Mouse (Mus musculus) myocyte (in vitro differentiated cells): ENCODE data around the gene Raly. TPM values are rescaled to one million over a fixed set of nuclear protein-coding genes. Genes with fewer than 3 reads are reported as not detected.

Experiments
- H3K27me3 ChIP-seq: one replicate; pipeline ENCODE4 v1.6.1; 2011; ENCODE audit not compliant: control insufficient read depth, insufficient read depth, insufficient read length
- H3K36me3 ChIP-seq: one replicate; pipeline ENCODE4 v1.6.1; 2011; ENCODE audit not compliant: control insufficient read depth, insufficient read depth
- H3K4me2 ChIP-seq: one replicate; pipeline ENCODE4 v1.6.1; 2011; ENCODE audit warnings: low read depth, control low read depth
- H3K4me3 ChIP-seq: one replicate; pipeline ENCODE4 v1.5.1; 2011; ENCODE audit warnings: mild to moderate bottlenecking, control low read depth, moderate library complexity
- H3K79me2 ChIP-seq: one replicate; pipeline ENCODE4 v1.6.1; 2011; ENCODE audit not compliant: control insufficient read depth, insufficient read depth
- H3ac ChIP-seq: one replicate; pipeline ENCODE4 v1.6.1; 2011; ENCODE audit not compliant: control insufficient read depth, insufficient read length
- CEBPB ChIP-seq: IDR thresholded peaks from 2 replicates; pipeline ENCODE4 v1.6.1; 2011; ENCODE audit warnings: mild to moderate bottlenecking, moderate library complexity; ENCODE audit not compliant: poor library complexity, insufficient read depth, severe bottlenecking
- E2F4 ChIP-seq: IDR thresholded peaks from one replicate; pipeline ENCODE4 v1.6.1; 2011; ENCODE audit warnings: mild to moderate bottlenecking, control low read depth, moderate library complexity; ENCODE audit not compliant: insufficient read depth
- MAX ChIP-seq: IDR thresholded peaks from one replicate; pipeline ENCODE4 v1.6.1; 2011; ENCODE audit warnings: low read depth, mild to moderate bottlenecking, control low read depth
- MYOD1 ChIP-seq, 3 experiments: IDR thresholded peaks; one replicate each; pipeline ENCODE4 v1.6.1; 2011; ENCODE audit warnings: control low read depth in 2 of 3, low read depth in 2 of 3, mild to moderate bottlenecking in 2 of 3, moderate library complexity in 1 of 3; ENCODE audit not compliant: insufficient read length in 2 of 3, control insufficient read depth in 1 of 3
- MYOG ChIP-seq, 3 experiments: IDR thresholded peaks; one replicate each; pipeline ENCODE4 v1.6.1; 2011; ENCODE audit warnings: control low read depth in 2 of 3, low read depth in 2 of 3, mild to moderate bottlenecking in 2 of 3; ENCODE audit not compliant: insufficient read length in 2 of 3, control insufficient read depth in 1 of 3, insufficient read depth in 1 of 3
- POLR2A ChIP-seq: IDR thresholded peaks from one replicate; pipeline ENCODE4 v1.6.1; 2011; ENCODE audit warnings: low read depth, mild to moderate bottlenecking, control low read depth, moderate library complexity; ENCODE audit not compliant: insufficient read length
- POLR2AphosphoS2 ChIP-seq: IDR thresholded peaks from one replicate; pipeline ENCODE4 v1.6.1; 2011; ENCODE audit warnings: low read depth, control low read depth; ENCODE audit not compliant: insufficient read length
- REST ChIP-seq: IDR thresholded peaks from one replicate; pipeline ENCODE4 v1.6.1; 2011; ENCODE audit warnings: mild to moderate bottlenecking, control low read depth, moderate library complexity; ENCODE audit not compliant: insufficient read depth, insufficient read length
- SRF ChIP-seq: IDR thresholded peaks from one replicate; pipeline ENCODE4 v1.6.1; 2011; ENCODE audit warnings: low read depth; ENCODE audit not compliant: control insufficient read depth, insufficient read length
- TCF12 ChIP-seq: IDR thresholded peaks from one replicate; pipeline ENCODE4 v1.6.1; 2011; ENCODE audit warnings: mild to moderate bottlenecking, control low read depth; ENCODE audit not compliant: poor library complexity, insufficient read depth, severe bottlenecking
- TCF3 ChIP-seq: IDR thresholded peaks from one replicate; pipeline ENCODE4 v1.6.1; 2011; ENCODE audit warnings: low read depth, control low read depth; ENCODE audit not compliant: insufficient read length
- USF1 ChIP-seq: IDR thresholded peaks from one replicate; pipeline ENCODE4 v1.6.1; 2011; ENCODE audit warnings: low read depth, mild to moderate bottlenecking, control low read depth, moderate library complexity
- polyA plus RNA-seq: library from polyadenylated mRNA; unstranded; fragments of >200 nt; fragmentation: generic; extraction: Trizol; gene quantifications from one replicate; pipeline ENCODE4 v1.2.1, GENCODE M21; 2012; ENCODE audit warnings: missing spikeins

Gene Raly
- polyA plus RNA-seq, 1 experiment: 379 TPM

DNA sequence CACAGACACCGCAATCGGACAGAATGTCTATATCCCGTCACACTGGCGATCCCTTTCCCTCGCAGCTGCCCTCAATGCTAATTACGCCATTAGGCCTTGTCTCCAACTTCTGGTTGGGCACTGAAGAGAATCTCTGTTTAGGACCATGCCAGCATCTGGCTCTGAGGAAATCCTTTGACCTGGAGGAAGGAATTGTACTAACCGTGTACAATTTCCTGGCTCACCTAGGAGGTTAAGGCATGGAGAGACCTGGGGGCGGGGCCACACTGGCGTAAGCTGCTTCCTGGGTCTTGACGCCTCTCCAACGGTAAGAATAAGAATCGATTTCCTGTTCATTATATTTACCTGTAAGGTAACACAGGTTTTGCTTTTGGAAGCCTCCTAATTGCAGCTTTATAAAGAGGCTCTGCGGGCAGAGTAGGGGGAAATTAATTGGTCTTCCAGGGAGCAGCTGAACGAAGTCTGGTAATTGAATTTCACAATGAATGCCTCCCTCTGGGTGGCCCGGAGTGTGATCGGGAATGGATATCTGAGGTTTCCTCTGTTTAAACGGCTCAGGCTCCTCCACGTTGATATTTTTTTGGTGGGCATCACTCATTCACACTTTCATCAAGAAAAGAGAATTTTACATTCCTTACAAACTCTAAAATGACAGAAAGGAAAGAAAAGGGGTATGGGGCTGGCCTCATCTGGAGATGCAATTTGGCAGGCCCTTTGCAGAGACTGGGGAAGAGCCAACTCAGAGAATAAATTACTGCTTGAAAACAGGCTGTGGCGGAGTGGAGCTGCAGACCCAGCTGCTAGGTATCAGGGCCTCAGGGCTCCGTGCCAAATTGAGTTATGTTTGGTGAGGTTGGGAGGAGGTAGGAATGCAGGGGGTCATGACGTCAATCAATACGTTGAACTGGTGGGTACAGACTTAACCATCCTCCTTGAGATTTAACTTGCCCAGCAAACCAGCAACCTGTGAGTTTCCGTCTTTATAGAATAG is 41.6 kb upstream of the Raly start:
- H3ac ChIP-seq: no peak overlapping the region
- H3K36me3 ChIP-seq: no peaks in the 10 kb centered on the region
- H3K27me3 ChIP-seq: no peaks in the 10 kb centered on the region
- no peak overlapping the region for H3K4me3 ChIP-seq
- no peak overlapping the region for H3K4me2 ChIP-seq
- H3K79me2 ChIP-seq: no peaks in the 10 kb centered on the region
- TF ChIP-seq POLR2A: no peak
- no peak for TF ChIP-seq SRF
- TF ChIP-seq REST: no peak
- TF ChIP-seq MYOG (IDR thresholded peaks at IDR 0.05; ENCODE audit: control insufficient read depth in 1 of 3, insufficient read depth in 1 of 3, insufficient read length in 2 of 3, low read depth in 2 of 3): no peak
- TF ChIP-seq TCF12: no peak
- TF ChIP-seq E2F4: no peak
- no peak for TF ChIP-seq MYOD1 (IDR thresholded peaks at IDR 0.05; ENCODE audit: control insufficient read depth in 1 of 3, insufficient read length in 2 of 3, low read depth in 2 of 3)
- no peak for TF ChIP-seq TCF3
- no peak for TF ChIP-seq CEBPB
- no peak for TF ChIP-seq USF1

DNA sequence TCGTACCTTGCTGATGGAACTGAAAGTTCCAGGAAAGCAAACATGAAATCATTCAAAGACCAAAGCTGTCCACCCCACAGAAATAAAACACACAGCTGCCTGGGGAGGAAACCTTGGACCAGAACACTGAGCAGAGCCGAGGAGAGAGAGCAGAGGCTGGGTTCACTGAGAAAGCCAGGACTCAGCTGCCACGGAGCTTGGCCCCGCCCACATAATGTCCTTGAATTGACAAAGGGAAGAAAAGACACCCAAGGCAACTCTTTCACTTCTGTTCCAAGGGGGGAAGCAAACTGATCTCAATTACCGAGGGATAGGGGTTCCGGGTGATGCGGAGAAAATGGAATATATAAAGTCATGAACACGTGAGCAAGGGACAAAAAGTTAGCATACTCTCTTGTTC is 39.0 kb upstream of the Raly start:
- Histone ChIP-seq H3K27me3 (no peaks in the 10 kb centered on the region), H3K36me3 (no peaks in the 10 kb centered on the region), H3K4me3 (no peak overlapping the region), H3ac (no peak overlapping the region), H3K4me2 (peak overlapping the region; percentile 37), H3K79me2 (no peaks in the 10 kb centered on the region)
- no peak for TF ChIP-seq MYOD1 (IDR thresholded peaks at IDR 0.05; ENCODE audit: control insufficient read depth in 1 of 3, insufficient read length in 2 of 3, low read depth in 2 of 3)
- TF ChIP-seq USF1: no peak
- no peak for TF ChIP-seq CEBPB
- no peak for TF ChIP-seq POLR2A
- no peak for TF ChIP-seq REST
- TF ChIP-seq MYOG (IDR thresholded peaks at IDR 0.05; ENCODE audit: control insufficient read depth in 1 of 3, insufficient read depth in 1 of 3, insufficient read length in 2 of 3, low read depth in 2 of 3): no peak
- no peak for TF ChIP-seq MAX

DNA sequence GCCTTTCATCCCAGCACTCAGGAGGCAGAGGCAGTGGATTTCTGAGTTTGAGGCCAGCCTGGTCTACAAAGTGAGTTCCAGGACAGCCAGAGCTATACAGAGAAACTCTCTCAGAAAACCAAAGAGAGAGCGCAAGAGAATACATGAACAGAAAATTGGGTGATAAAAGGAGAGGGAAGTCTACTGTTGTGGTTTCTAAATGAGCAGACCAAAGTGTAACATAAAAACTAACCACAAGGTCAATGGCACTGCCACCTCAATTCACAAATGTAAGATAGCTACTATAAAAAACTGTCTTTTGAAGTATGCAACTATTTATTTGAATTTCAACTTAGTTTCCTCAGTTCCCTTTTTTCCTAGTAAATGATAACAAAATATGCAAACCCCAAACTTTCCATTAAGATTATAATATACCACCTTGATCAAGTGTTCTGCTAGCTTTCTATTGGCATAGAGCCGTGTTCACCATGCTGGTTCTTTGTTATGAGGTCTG is 36.8 kb upstream of the Raly start:
- no peak overlapping the region for H3K4me3 ChIP-seq
- H3K36me3 ChIP-seq: no peaks in the 10 kb centered on the region
- TF ChIP-seq E2F4 (no peak), POLR2AphosphoS2 (no peak), SRF (no peak), TCF3 (no peak), MAX (no peak), MYOD1 (IDR thresholded peaks at IDR 0.05; ENCODE audit: control insufficient read depth in 1 of 3, insufficient read length in 2 of 3, low read depth in 2 of 3) (no peak), POLR2A (no peak), MYOG (IDR thresholded peaks at IDR 0.05; ENCODE audit: control insufficient read depth in 1 of 3, insufficient read depth in 1 of 3, insufficient read length in 2 of 3, low read depth in 2 of 3) (no peak), REST (no peak), CEBPB (no peak), USF1 (no peak), TCF12 (no peak)
- no peak overlapping the region for H3K4me2 ChIP-seq
- H3K79me2 ChIP-seq: no peaks in the 10 kb centered on the region
- H3K27me3 ChIP-seq: no peaks in the 10 kb centered on the region
- no peak overlapping the region for H3ac ChIP-seq

DNA sequence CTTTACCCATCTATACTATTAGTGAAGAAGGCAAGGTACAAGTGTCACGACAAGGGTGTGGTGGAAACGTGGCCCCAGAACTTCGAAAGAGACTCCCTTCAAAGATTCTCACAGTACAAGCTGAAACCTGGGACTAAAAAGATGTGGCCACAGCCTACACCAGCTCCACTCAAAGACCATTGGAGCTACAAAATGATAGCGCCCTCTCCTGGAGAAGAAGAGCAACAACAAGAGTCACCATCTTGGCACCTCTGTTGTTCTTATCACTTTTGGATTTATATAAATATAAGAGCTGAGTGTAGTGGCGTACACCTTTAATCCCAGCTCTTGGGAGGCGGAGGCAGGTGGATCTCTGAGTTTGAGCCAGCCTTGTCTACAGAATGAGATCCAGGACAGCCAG is 35.1 kb upstream of the Raly start:
- no peaks in the 10 kb centered on the region for H3K79me2 ChIP-seq
- H3K36me3 ChIP-seq: no peaks in the 10 kb centered on the region
- H3K4me3 ChIP-seq: no peak overlapping the region
- H3K27me3 ChIP-seq: no peaks in the 10 kb centered on the region
- no peak for TF ChIP-seq CEBPB
- TF ChIP-seq TCF12: no peak
- TF ChIP-seq MYOG (IDR thresholded peaks at IDR 0.05; ENCODE audit: control insufficient read depth in 1 of 3, insufficient read depth in 1 of 3, insufficient read length in 2 of 3, low read depth in 2 of 3): no peak
- no peak for TF ChIP-seq SRF
- no peak for TF ChIP-seq USF1
- TF ChIP-seq MYOD1 (IDR thresholded peaks at IDR 0.05; ENCODE audit: control insufficient read depth in 1 of 3, insufficient read length in 2 of 3, low read depth in 2 of 3): no peak
- TF ChIP-seq POLR2AphosphoS2: no peak
- no peak overlapping the region for H3ac ChIP-seq
- H3K4me2 ChIP-seq: no peak overlapping the region
